Mouse (Mus musculus): ENCODE results near the gene Pip4k2b. TPM values are rescaled to one million over a fixed set of nuclear protein-coding genes. Genes with fewer than 3 reads are reported as not detected.

Gene Pip4k2b
- 2.9 TPM for polyA plus RNA-seq (2017; shearing (Covaris generic))

GRCm38 (mm10) chr11:97744063-97744717, at the start of gene Pip4k2b:
Gene Pip4k2b, minus strand, starts transcription at chr11:97744704.

GRCm38 (mm10) chr11:97781832-97782563, 37.5 kb upstream of the Pip4k2b start, which contains the start of gene Rpl23:
Gene Rpl23, minus strand, starts transcription at chr11:97782437.

GRCm38 (mm10) chr11:97775808-97776496, 31.4 kb upstream of the Pip4k2b start, which contains the start of gene 1700001P01Rik:
Gene 1700001P01Rik, minus strand, starts transcription at chr11:97775918.

GRCm38 (mm10) chr11:97766154-97766881, 21.8 kb upstream of the Pip4k2b start, which contains the start of gene Cwc25:
Gene Cwc25, minus strand, starts transcription at chr11:97766556.

GRCm38 (mm10) chr11:97703039-97703826, 41.3 kb downstream of the Pip4k2b start, which contains the start of gene Psmb3:
Gene Psmb3, plus strand, starts transcription at chr11:97703399.

GRCm38 (mm10) chr11:97700003-97700745, 44.3 kb downstream of the Pip4k2b start, which contains the start of gene Pcgf2:
Gene Pcgf2, minus strand, starts transcription at chr11:97700497.

GRCm38 (mm10) chr11:97685613-97686321, 58.7 kb downstream of the Pip4k2b start, which contains the start of gene Cisd3:
Gene Cisd3, plus strand, starts transcription at chr11:97685826.

Other genes starting within 250 kb of the Pip4k2b start
- gene 4933428G20Rik, start 244.4 kb downstream of the Pip4k2b start, polyA plus RNA-seq (2017; shearing (Covaris generic)): not detected
- not detected for gene Srcin1, start 168.5 kb downstream of the Pip4k2b start, polyA plus RNA-seq (2017; shearing (Covaris generic))
- 18.3 TPM for gene Epop, start 115.0 kb downstream of the Pip4k2b start, polyA plus RNA-seq (2017; shearing (Covaris generic))
- gene Mllt6, start 81.3 kb downstream of the Pip4k2b start, polyA plus RNA-seq (2017; shearing (Covaris generic)): 6.5 TPM
- gene Cisd3, start 58.9 kb downstream of the Pip4k2b start, polyA plus RNA-seq (2017; shearing (Covaris generic)): 31.9 TPM
- 0.65 TPM for gene Pcgf2, start 44.2 kb downstream of the Pip4k2b start, polyA plus RNA-seq (2017; shearing (Covaris generic))
- gene Psmb3, start 41.3 kb downstream of the Pip4k2b start, polyA plus RNA-seq (2017; shearing (Covaris generic)): 249 TPM
- 38.7 TPM for gene Cwc25, start 21.9 kb upstream of the Pip4k2b start, polyA plus RNA-seq (2017; shearing (Covaris generic))
- gene 1700001P01Rik, start 31.2 kb upstream of the Pip4k2b start, polyA plus RNA-seq (2017; shearing (Covaris generic)): not detected
- 591 TPM for gene Rpl23, start 37.7 kb upstream of the Pip4k2b start, polyA plus RNA-seq (2017; shearing (Covaris generic))
- gene Lasp1, start 54.3 kb upstream of the Pip4k2b start, polyA plus RNA-seq (2017; shearing (Covaris generic)): 126 TPM
- gene B230217C12Rik, start 96.1 kb upstream of the Pip4k2b start, polyA plus RNA-seq (2017; shearing (Covaris generic)): not detected
- 0.73 TPM for gene Fbxo47, start 139.4 kb upstream of the Pip4k2b start, polyA plus RNA-seq (2017; shearing (Covaris generic))
- 0.32 TPM for gene Plxdc1, start 241.7 kb upstream of the Pip4k2b start, polyA plus RNA-seq (2017; shearing (Covaris generic))

All from naive thymus-derived CD4-positive, alpha-beta T cell, adult 5 months (primary cell).